Mouse (Mus musculus): ENCODE data around the gene Tcerg1l. TPM values are rescaled to one million over a fixed set of nuclear protein-coding genes. Genes with fewer than 3 reads are reported as not detected.

Tcerg1l gene
- total RNA-seq, 2 experiments from 2014 or later = 10.5 to 14.9 TPM

GRCm38 (mm10) chr7:138246684-138247083 lies 150.8 kb downstream of the Tcerg1l start:
- intact Hi-C loops (cut with DNase I) = loop anchor here (5.0 kb wide), 2 partner anchors 644 to 769 kb away; no protein-coding TSS in a partner anchor
- DNase-seq (ENCODE audit: low spot score in 2 of 2) = no peak

- intact Hi-C loops (cut with DNase I) = no loop called here
- DNase-seq (ENCODE audit: low spot score in 2 of 2) = no peak
Observed at GRCm38 (mm10) chr7:138242229-138242628, 155.3 kb downstream of the Tcerg1l start.

GRCm38 (mm10) chr7:138237708-138238225 lies 159.8 kb downstream of the Tcerg1l start:
- no peak for DNase-seq (ENCODE audit: low spot score in 2 of 2)
- intact Hi-C loops (cut with DNase I) = no loop called here

- DNase-seq (ENCODE audit: low spot score in 2 of 2) = no peak
- intact Hi-C loops (cut with DNase I) = no loop called here
Observed at GRCm38 (mm10) chr7:138224252-138224651, 173.3 kb downstream of the Tcerg1l start.

GRCm38 (mm10) chr7:138222951-138223350 lies 174.6 kb downstream of the Tcerg1l start:
- intact Hi-C loops (cut with DNase I) = no loop called here
- no peak for DNase-seq (ENCODE audit: low spot score in 2 of 2)

GRCm38 (mm10) chr7:138217556-138218098 lies 179.9 kb downstream of the Tcerg1l start:
- intact Hi-C loops (cut with DNase I) = no loop called here
- no peak for DNase-seq (ENCODE audit: low spot score in 2 of 2)

GRCm38 (mm10) chr7:138215177-138215830 lies 182.2 kb downstream of the Tcerg1l start:
- intact Hi-C loops (cut with DNase I) = no loop called here
- no peak for DNase-seq (ENCODE audit: low spot score in 2 of 2)

GRCm38 (mm10) chr7:138214710-138215109 lies 182.8 kb downstream of the Tcerg1l start:
- DNase-seq (ENCODE audit: low spot score in 2 of 2) = no peak
- intact Hi-C loops (cut with DNase I) = no loop called here

GRCm38 (mm10) chr7:138209769-138210168 lies 187.8 kb downstream of the Tcerg1l start:
- DNase-seq (ENCODE audit: low spot score in 2 of 2) = no peak
- intact Hi-C loops (cut with DNase I) = no loop called here

GRCm38 (mm10) chr7:138205124-138205523 lies 192.4 kb downstream of the Tcerg1l start:
- no peak for DNase-seq (ENCODE audit: low spot score in 2 of 2)
- intact Hi-C loops (cut with DNase I) = no loop called here

GRCm38 (mm10) chr7:138202162-138202832 lies 195.2 kb downstream of the Tcerg1l start:
- intact Hi-C loops (cut with DNase I) = no loop called here
- DNase-seq (ENCODE audit: low spot score in 2 of 2) = no peak

GRCm38 (mm10) chr7:138199333-138200058 lies 198.0 kb downstream of the Tcerg1l start:
- peak; percentile 35 to 50 for DNase-seq (ENCODE audit: low spot score in 2 of 2)
- intact Hi-C loops (cut with DNase I) = no loop called here

- DNase-seq (ENCODE audit: low spot score in 2 of 2) = no peak
- intact Hi-C loops (cut with DNase I) = no loop called here
Observed at GRCm38 (mm10) chr7:138196139-138196538, 201.4 kb downstream of the Tcerg1l start.

- intact Hi-C loops (cut with DNase I) = no loop called here
- DNase-seq (ENCODE audit: low spot score in 2 of 2) = no peak
Observed at GRCm38 (mm10) chr7:138184197-138184596, 213.3 kb downstream of the Tcerg1l start.

GRCm38 (mm10) chr7:138182216-138182615 lies 215.3 kb downstream of the Tcerg1l start:
- intact Hi-C loops (cut with DNase I) = no loop called here
- DNase-seq (ENCODE audit: low spot score in 2 of 2) = no peak

- intact Hi-C loops (cut with DNase I) = no loop called here
- no peak for DNase-seq (ENCODE audit: low spot score in 2 of 2)
Observed at GRCm38 (mm10) chr7:138178617-138179016, 218.9 kb downstream of the Tcerg1l start.

- intact Hi-C loops (cut with DNase I) = no loop called here
- DNase-seq (ENCODE audit: low spot score in 2 of 2) = peak in 1 of 2 experiments; percentile 16
Observed at GRCm38 (mm10) chr7:138176026-138176425, 221.5 kb downstream of the Tcerg1l start.

GRCm38 (mm10) chr7:138170389-138170788 lies 227.1 kb downstream of the Tcerg1l start:
- no peak for DNase-seq (ENCODE audit: low spot score in 2 of 2)
- intact Hi-C loops (cut with DNase I) = no loop called here

All from left cerebral cortex, postnatal 36 days (tissue).